Mouse (Mus musculus) liver, embryonic 11.5 days (tissue): Measurements from ENCODE around the gene Tmem132c. TPM values are rescaled to one million over a fixed set of nuclear protein-coding genes. Genes with fewer than 3 reads are reported as not detected.

Experiments used
- ATAC-seq: fragments of 200-750 bp; cut with Nextera tagmentation; replicated peaks from 2 replicates; pipeline ENCODE4 v1.8.0; 2017; ENCODE audit warnings: moderate number of reproducible peaks, mild to moderate bottlenecking, moderate TSS enrichment, moderate library complexity; ENCODE audit not compliant: low FRiP score
- DNase-seq: peaks from one replicate; pipeline ENCODE4 v3.0.0-alpha.2; 2017; ENCODE audit warnings: low spot score
- H3K27ac ChIP-seq: fragments of 300-500 bp; sonication (generic); 2 replicates; pipeline ENCODE4 v1.5.1; 2014; ENCODE audit warnings: mild to moderate bottlenecking, low read depth, low read length, control low read depth
- H3K27me3 ChIP-seq: fragments of 300-500 bp; sonication (generic); replicated peaks from 2 replicates; pipeline ENCODE4 v1.6.1; 2014; ENCODE audit warnings: low read length, mixed read lengths; ENCODE audit not compliant: control insufficient read depth, insufficient read depth
- H3K36me3 ChIP-seq: fragments of 300-500 bp; sonication (generic); 2 replicates; pipeline ENCODE4 v1.6.1; 2014; ENCODE audit warnings: mild to moderate bottlenecking, low read length, moderate library complexity, mixed read lengths; ENCODE audit not compliant: control insufficient read depth, insufficient read depth
- H3K4me1 ChIP-seq: fragments of 300-500 bp; sonication (generic); replicated peaks from 2 replicates; pipeline ENCODE4 v1.6.1; 2014; ENCODE audit warnings: low read length, mixed read lengths; ENCODE audit not compliant: control insufficient read depth, insufficient read depth
- H3K4me2 ChIP-seq: fragments of 300-500 bp; sonication (generic); 2 replicates; pipeline ENCODE4 v1.6.1; 2014; ENCODE audit warnings: mild to moderate bottlenecking, control low read depth, moderate library complexity
- H3K4me3 ChIP-seq: fragments of 300-500 bp; sonication (generic); 2 replicates; pipeline ENCODE4 v1.5.1; 2014; ENCODE audit warnings: low read depth, low read length, control low read depth
- H3K9ac ChIP-seq: fragments of 300-500 bp; sonication (generic); 2 replicates; pipeline ENCODE4 v1.6.1; 2014; ENCODE audit warnings: low read depth, low read length, control low read depth
- H3K9me3 ChIP-seq: fragments of 300-500 bp; sonication (generic); 2 replicates; pipeline ENCODE4 v1.6.1; 2016; ENCODE audit warnings: low read length, inconsistent platforms, mixed read lengths; ENCODE audit not compliant: control insufficient read depth
- WGBS: fragments of 180-500 bp; shearing (Covaris S2); extraction: QIAGEN DNeasy Blood & Tissue Kit; methylation state at CpG from one replicate; pipeline ENCODE4 v1.1.7; 2014; 5-methylcytosine and 5-hydroxymethylcytosine counted together
- polyA plus RNA-seq: library from polyadenylated mRNA; unstranded; fragments of >200 nt; fragmentation: Nextera tagmentation; extraction: Ambion mirVana; gene quantifications from 2 replicates; pipeline ENCODE4 v1.2.1, GENCODE M21; 2014

Gene Tmem132c
- polyA plus RNA-seq, 1 experiment from 2014 or later = 2.8 TPM

- H3K36me3 ChIP-seq = no peaks in the 10 kb centered on the region
- 30% methylated on average over 5 of the region's 5 CpGs for WGBS
- no peak overlapping the region for H3K4me3 ChIP-seq
- no peak overlapping the region for H3K4me2 ChIP-seq
- no peaks in the 10 kb centered on the region for H3K9me3 ChIP-seq
- H3K27ac ChIP-seq = no peak overlapping the region
- DNase-seq (no peak), ATAC-seq (no peak)
- H3K27me3 ChIP-seq = no peaks in the 10 kb centered on the region
- H3K4me1 ChIP-seq = no peaks in the 10 kb centered on the region
- no peak overlapping the region for H3K9ac ChIP-seq
Observed at GRCm38 (mm10) chr5:127481416-127481815, 239.8 kb downstream of the Tmem132c start.

GRCm38 (mm10) chr5:127482342-127482741 lies 240.7 kb downstream of the Tmem132c start:
- no peaks in the 10 kb centered on the region for H3K27me3 ChIP-seq
- no peaks in the 10 kb centered on the region for H3K4me1 ChIP-seq
- WGBS = 56% methylated on average over 3 of the region's 3 CpGs
- ATAC-seq (no peak), DNase-seq (no peak)
- H3K36me3 ChIP-seq = no peaks in the 10 kb centered on the region
- no peak overlapping the region for H3K27ac ChIP-seq
- no peak overlapping the region for H3K4me2 ChIP-seq
- H3K4me3 ChIP-seq = no peak overlapping the region
- H3K9me3 ChIP-seq = no peaks in the 10 kb centered on the region; the same call in 1 of the 2 replicates
- H3K9ac ChIP-seq = no peak overlapping the region

- ATAC-seq (no peak), DNase-seq (no peak)
- no peaks in the 10 kb centered on the region for H3K36me3 ChIP-seq
- no peak overlapping the region for H3K4me2 ChIP-seq
- no peak overlapping the region for H3K4me3 ChIP-seq
- no peaks in the 10 kb centered on the region for H3K27me3 ChIP-seq
- no peaks in the 10 kb centered on the region for H3K4me1 ChIP-seq
- WGBS = 52% methylated on average over 8 of the region's 8 CpGs
- no peak overlapping the region for H3K9ac ChIP-seq
- H3K27ac ChIP-seq = no peak overlapping the region
- no peaks in the 10 kb centered on the region; the same call in 1 of the 2 replicates for H3K9me3 ChIP-seq
Observed at GRCm38 (mm10) chr5:127483955-127484659, 242.5 kb downstream of the Tmem132c start.

- 30% methylated on average over 13 of the region's 13 CpGs for WGBS
- no peaks in the 10 kb centered on the region for H3K27me3 ChIP-seq
- H3K9ac ChIP-seq = no peak overlapping the region
- H3K4me2 ChIP-seq = no peak overlapping the region
- ATAC-seq (0 out of 2 replicates have a peak, but pooled peaks have one; percentile 31), DNase-seq (no peak)
- no peak overlapping the region for H3K4me3 ChIP-seq
- no peak overlapping the region for H3K27ac ChIP-seq
- no peaks in the 10 kb centered on the region for H3K4me1 ChIP-seq
- H3K9me3 ChIP-seq = no peaks in the 10 kb centered on the region; the same call in 1 of the 2 replicates
- H3K36me3 ChIP-seq = no peaks in the 10 kb centered on the region
Observed at GRCm38 (mm10) chr5:127484813-127485486, 243.3 kb downstream of the Tmem132c start.

- no peak overlapping the region for H3K27ac ChIP-seq
- no peaks in the 10 kb centered on the region; the same call in 1 of the 2 replicates for H3K9me3 ChIP-seq
- DNase-seq = no peak
- no peak overlapping the region for H3K9ac ChIP-seq
- WGBS = 83% methylated on average over 6 of the region's 6 CpGs
- no peaks in the 10 kb centered on the region for H3K27me3 ChIP-seq
- H3K4me2 ChIP-seq = no peak overlapping the region
- no peaks in the 10 kb centered on the region for H3K36me3 ChIP-seq
- H3K4me1 ChIP-seq = no peaks in the 10 kb centered on the region
- H3K4me3 ChIP-seq = no peak overlapping the region
- ATAC-seq = no peak
Observed at GRCm38 (mm10) chr5:127487190-127487589, 245.6 kb downstream of the Tmem132c start.

- Histone ChIP-seq H3K27me3 (no peaks in the 10 kb centered on the region), H3K4me3 (no peak overlapping the region), H3K4me1 (no peaks in the 10 kb centered on the region), H3K36me3 (no peaks in the 10 kb centered on the region), H3K4me2 (no peak overlapping the region), H3K27ac (no peak overlapping the region), H3K9me3 (no peaks in the 10 kb centered on the region; the same call in 1 of the 2 replicates), H3K9ac (no peak overlapping the region)
- DNase-seq (no peak), ATAC-seq (no peak)
- WGBS = 81% methylated on average over 13 of the region's 13 CpGs
Observed at GRCm38 (mm10) chr5:127488666-127489065, 247.1 kb downstream of the Tmem132c start.

GRCm38 (mm10) chr5:127491724-127492123 lies 250.1 kb downstream of the Tmem132c start:
- Histone ChIP-seq H3K27ac (no peak overlapping the region), H3K27me3 (no peaks in the 10 kb centered on the region), H3K36me3 (no peaks in the 10 kb centered on the region), H3K4me3 (no peak overlapping the region), H3K9ac (no peak overlapping the region), H3K4me2 (no peak overlapping the region), H3K9me3 (no peaks in the 10 kb centered on the region; the same call in 1 of the 2 replicates), H3K4me1 (no peaks in the 10 kb centered on the region)
- ATAC-seq = no peak
- WGBS = 85% methylated on average over 3 of the region's 3 CpGs
- no peak for DNase-seq

GRCm38 (mm10) chr5:127496895-127497294 lies 255.3 kb downstream of the Tmem132c start:
- Histone ChIP-seq H3K4me3 (no peak overlapping the region), H3K27me3 (no peaks in the 10 kb centered on the region), H3K4me2 (no peak overlapping the region), H3K27ac (no peak overlapping the region), H3K4me1 (no peaks in the 10 kb centered on the region), H3K9me3 (no peaks in the 10 kb centered on the region), H3K36me3 (no peaks in the 10 kb centered on the region), H3K9ac (no peak overlapping the region)
- WGBS = 60% methylated on average over 7 of the region's 7 CpGs
- no peak for DNase-seq
- ATAC-seq = no peak
